Mouse (Mus musculus) limb, embryonic 14.5 days (tissue): ENCODE measurements around the gene Ufc1. TPM values are rescaled to one million over a fixed set of nuclear protein-coding genes. Genes with fewer than 3 reads are reported as not detected.
"Not testable (repeated sequence)": the region's sequence is repeated elsewhere in the genome, so short reads cannot be mapped to it uniquely, and the experiment has no call there.

Experiments used
- ATAC-seq: fragments of 200-750 bp; cut with Nextera tagmentation; 2 replicates; pipeline ENCODE4 v1.8.0; 2017; ENCODE audit warnings: low read depth, moderate number of reproducible peaks, moderate TSS enrichment; ENCODE audit not compliant: low FRiP score
- DNase-seq: peaks from one replicate; pipeline ENCODE4 v3.0.0-alpha.2; 2015; ENCODE audit warnings: low spot score
- H3K27ac ChIP-seq: fragments of 300-500 bp; sonication (generic); replicated peaks from 2 replicates; pipeline ENCODE4 v1.5.1; 2014; ENCODE audit warnings: low read depth, mild to moderate bottlenecking, low read length, moderate library complexity, mixed read lengths
- H3K27me3 ChIP-seq: fragments of 300-500 bp; sonication (generic); 2 replicates; pipeline ENCODE4 v1.6.1; 2014; ENCODE audit warnings: low read length, mixed read lengths; ENCODE audit not compliant: control insufficient read depth, insufficient read depth
- H3K36me3 ChIP-seq: fragments of 300-500 bp; sonication (generic); 2 replicates; pipeline ENCODE4 v1.6.1; 2014; ENCODE audit warnings: mild to moderate bottlenecking, low read length, moderate library complexity, mixed read lengths; ENCODE audit not compliant: control insufficient read depth, insufficient read depth
- H3K4me1 ChIP-seq: fragments of 300-500 bp; sonication (generic); 2 replicates; pipeline ENCODE4 v1.6.1; 2014; ENCODE audit warnings: antibody characterized with exemption, low read length, mixed read lengths; ENCODE audit not compliant: control insufficient read depth, insufficient read depth
- H3K4me2 ChIP-seq: fragments of 300-500 bp; sonication (generic); replicated peaks from 2 replicates; pipeline ENCODE4 v1.6.1; 2014; ENCODE audit warnings: low read depth, mild to moderate bottlenecking, low read length, moderate library complexity; ENCODE audit not compliant: severe bottlenecking
- H3K4me3 ChIP-seq: fragments of 300-500 bp; sonication (generic); replicated peaks from 2 replicates; pipeline ENCODE4 v1.5.1; 2014; ENCODE audit warnings: low read length
- H3K9ac ChIP-seq: fragments of 300-500 bp; sonication (generic); 2 replicates; pipeline ENCODE4 v1.6.1; 2014; ENCODE audit warnings: mild to moderate bottlenecking, low read depth, low read length, moderate library complexity; ENCODE audit not compliant: severe bottlenecking
- H3K9me3 ChIP-seq: fragments of 300-500 bp; sonication (generic); 2 replicates; pipeline ENCODE4 v1.6.1; 2016; ENCODE audit warnings: low read length; ENCODE audit not compliant: control insufficient read depth
- POLR2A ChIP-seq: fragments of 200-500 bp; IDR thresholded peaks from 2 replicates; pipeline ENCODE4 v1.8.0; 2012; ENCODE audit warnings: inconsistent platforms, mild to moderate bottlenecking, moderate library complexity, borderline replicate concordance; ENCODE audit not compliant: insufficient read depth, insufficient read length; ENCODE audit errors: extremely low read depth
- WGBS: fragments of 180-500 bp; shearing (Covaris S2); extraction: QIAGEN DNeasy Blood & Tissue Kit; methylation state at CpG from one replicate; pipeline ENCODE4 v1.1.7; 2014; 5-methylcytosine and 5-hydroxymethylcytosine counted together
- polyA plus RNA-seq, 2 experiments: library from polyadenylated mRNA; depleted of rRNA in 1 of 2; stranded (reverse) in 1 of 2; unstranded in 1 of 2; fragments of >200 nt; fragmentation: Nextera tagmentation in 1 of 2; extraction: Ambion mirVana in 1 of 2; gene quantifications; 2 replicates each; pipeline versions ENCODE4 v1.2.1 to v1.2.3; 2012 to 2014

Ufc1 gene
- polyA plus RNA-seq, 2 experiments, result 60.9 to 133 TPM

DNA sequence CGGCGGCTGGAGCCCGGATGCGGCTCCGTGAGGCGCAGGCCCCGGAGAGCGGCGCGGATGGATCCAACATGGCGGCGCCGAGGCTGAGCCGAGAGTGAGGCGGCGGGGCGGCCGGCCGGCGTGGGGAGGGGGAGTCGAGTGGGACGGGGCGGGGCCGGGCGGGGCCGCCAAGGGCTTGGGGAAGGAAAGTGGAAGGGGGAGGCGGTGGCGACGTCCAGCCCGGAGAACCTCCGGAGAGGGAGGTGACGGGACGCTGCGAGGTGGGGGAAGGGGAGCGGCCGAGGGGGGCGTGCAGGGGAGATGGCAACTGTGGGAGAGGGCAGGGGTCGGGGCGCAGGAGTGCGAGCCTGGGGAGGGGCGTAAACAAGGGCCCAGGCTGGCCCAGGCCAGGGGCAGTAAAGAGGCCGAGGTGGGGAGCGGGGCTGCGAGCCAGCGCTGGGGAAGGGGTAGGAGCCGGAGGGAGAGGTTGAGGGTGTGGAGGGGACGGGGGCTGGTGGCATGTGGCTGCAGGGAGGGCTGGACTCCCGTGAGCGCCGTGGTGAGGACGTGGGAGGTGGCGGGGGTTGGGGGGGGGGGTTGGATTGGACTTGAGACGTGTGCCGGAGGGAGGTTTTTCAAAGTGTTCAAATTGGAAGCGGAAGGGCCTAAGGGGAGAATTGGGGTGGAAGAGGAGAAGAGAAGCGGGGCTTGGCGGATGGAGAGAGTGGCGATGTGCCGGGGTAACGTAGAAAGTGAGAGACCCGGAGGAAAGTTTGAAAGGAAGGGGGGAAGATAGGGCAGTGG, 34.8 kb upstream of the Ufc1 start:
- Histone ChIP-seq H3K4me3 (peak overlapping the region; percentile 62), H3K36me3 (peaks cover 4% of the 10 kb centered on the region; the same call in 1 of the 2 replicates), H3K9me3 (no peaks in the 10 kb centered on the region), H3K27ac (peak overlapping the region; percentile 99), H3K4me1 (peaks cover 20% of the 10 kb centered on the region), H3K4me2 (peak overlapping the region; percentile 94), H3K9ac (peak overlapping the region; percentile 94), H3K27me3 (no peaks in the 10 kb centered on the region)
- peak; percentile 92 for ATAC-seq
- WGBS, result 2% methylated on average over 45 of the region's 61 CpGs
- TF ChIP-seq POLR2A, result peak; percentile 35; the same call in 1 of the 2 replicates
- peak; percentile 83 for DNase-seq

DNA sequence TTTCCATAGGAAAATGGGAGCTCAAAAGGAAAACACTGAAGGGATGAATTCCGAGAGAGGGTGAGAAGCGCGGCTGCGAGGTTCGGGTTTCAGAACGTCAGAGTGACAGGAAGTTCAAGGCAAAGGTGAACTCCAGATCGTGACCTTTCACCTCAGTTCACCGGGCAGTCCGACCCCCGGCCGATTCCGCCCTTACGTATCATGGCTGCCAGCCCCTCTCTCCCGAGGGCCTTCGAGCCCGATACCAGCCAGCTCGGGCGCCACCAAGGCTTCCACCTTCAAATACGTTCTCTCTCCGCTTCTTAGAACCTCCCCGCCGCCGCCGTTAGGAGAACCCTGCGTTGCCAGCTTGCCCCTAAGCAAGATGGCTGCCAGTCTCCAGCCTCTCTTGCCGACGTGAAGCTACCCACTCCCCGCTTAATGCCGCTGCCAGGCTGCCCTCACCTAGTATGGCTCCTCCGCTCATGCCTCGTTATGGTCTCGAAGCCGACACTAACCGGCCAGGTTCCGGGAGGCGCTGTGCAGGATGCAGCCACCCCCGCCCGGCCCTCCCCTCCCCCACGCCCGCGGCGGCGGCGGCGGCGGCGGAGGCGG, 34.1 kb upstream of the Ufc1 start, which contains the start of gene Dedd:
Gene Dedd (plus strand): TSS at position 307 of the 594 bp plus-strand sequence.
- H3K27me3 ChIP-seq, result no peaks in the 10 kb centered on the region
- H3K9ac ChIP-seq, result peak within 1 kb of the TSS; percentile 94
- H3K36me3 ChIP-seq, result no peaks in the 10 kb centered on the region
- H3K4me3 ChIP-seq, result peak within 1 kb of the TSS; percentile 62
- DNase-seq (peak; percentile 94), ATAC-seq (peak; percentile 92)
- TF ChIP-seq POLR2A, result peak; percentile 55; the same call in 1 of the 2 replicates
- H3K4me1 ChIP-seq, result peaks cover 20% of the 10 kb centered on the region
- 1% methylated on average over 35 of the region's 48 CpGs for WGBS
- peak within 1 kb of the TSS; percentile 99 for H3K27ac ChIP-seq
- H3K4me2 ChIP-seq, result peak within 1 kb of the TSS; percentile 94
- H3K9me3 ChIP-seq, result no peaks in the 10 kb centered on the region

DNA sequence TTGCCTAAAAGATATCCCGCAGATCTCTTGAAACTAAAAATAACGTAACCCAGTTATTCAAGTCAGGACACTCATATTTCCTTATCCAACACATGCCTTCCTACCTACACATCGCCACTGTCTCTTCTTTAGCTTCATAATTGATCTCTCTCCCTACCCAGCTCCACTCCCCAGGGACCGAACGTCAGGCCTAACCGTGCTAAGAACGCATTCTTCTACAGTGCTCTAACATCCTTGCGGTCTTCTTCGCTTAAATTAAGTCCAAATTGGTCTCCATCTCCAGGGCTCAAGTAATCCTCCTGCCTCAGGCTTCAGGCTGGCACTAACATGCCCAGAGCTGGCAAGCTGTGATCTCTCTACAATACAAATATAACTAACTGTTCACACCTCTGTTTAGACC, 33.4 kb upstream of the Ufc1 start:
- Histone ChIP-seq H3K36me3 (no peaks in the 10 kb centered on the region), H3K9me3 (no peaks in the 10 kb centered on the region), H3K9ac (peak overlapping the region; percentile 94), H3K4me2 (peak overlapping the region; percentile 94), H3K27ac (peak overlapping the region; percentile 99), H3K27me3 (no peaks in the 10 kb centered on the region), H3K4me3 (peak overlapping the region; percentile 62), H3K4me1 (peaks cover 20% of the 10 kb centered on the region)
- 32% methylated on average over 9 of the region's 9 CpGs for WGBS
- ATAC-seq (no peak), DNase-seq (peak; percentile 40)
- no peak for TF ChIP-seq POLR2A

DNA sequence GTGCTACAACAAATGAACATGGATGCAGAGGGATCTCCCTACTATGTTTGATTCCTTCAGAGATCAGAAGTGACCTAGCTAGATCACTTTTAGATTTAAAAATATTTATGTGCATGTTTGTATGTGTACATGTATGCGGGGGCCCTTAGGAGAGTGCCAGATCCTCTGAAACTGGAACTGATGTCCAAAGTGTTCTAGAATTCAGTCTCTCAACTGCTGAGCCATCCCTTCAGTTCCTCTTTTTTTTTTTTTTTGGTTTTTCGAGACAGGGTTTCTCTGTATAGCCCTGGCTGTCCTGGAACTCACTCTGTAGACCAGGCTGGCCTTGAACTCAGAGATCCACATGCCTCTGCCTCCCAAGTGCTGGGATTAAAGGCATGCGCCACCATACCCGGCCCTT, 31.8 kb upstream of the Ufc1 start:
- H3K36me3 ChIP-seq, ATAC-seq, H3K9me3 ChIP-seq, H3K27me3 ChIP-seq, H3K27ac ChIP-seq, H3K4me2 ChIP-seq, H3K4me3 ChIP-seq, DNase-seq, H3K9ac ChIP-seq: not testable (repeated sequence)
- peaks cover 20% of the 10 kb centered on the region for H3K4me1 ChIP-seq
- 89% methylated on average over 4 of the region's 4 CpGs for WGBS

DNA sequence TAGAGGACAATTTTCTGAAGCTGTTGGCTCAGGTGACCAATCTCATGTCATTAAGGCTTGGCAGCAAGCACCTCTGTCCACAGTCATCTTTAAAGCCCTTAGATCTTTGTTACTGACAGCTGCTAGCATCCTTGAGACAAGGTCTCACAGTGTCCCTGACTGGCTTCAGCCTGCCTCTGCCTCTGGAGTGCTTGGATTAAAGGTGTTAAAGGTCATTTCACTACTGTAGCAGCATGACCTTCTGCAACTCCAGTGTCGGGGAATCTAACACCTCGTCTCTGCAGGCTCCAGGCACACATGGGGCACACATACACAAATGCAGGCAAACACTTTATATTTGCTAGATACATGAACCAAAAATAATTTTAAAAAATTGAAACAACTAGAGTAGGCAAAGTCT, 30.7 kb upstream of the Ufc1 start:
- no peak for TF ChIP-seq POLR2A
- ATAC-seq (no peak), DNase-seq (no peak)
- H3K27ac ChIP-seq, result no peak overlapping the region
- H3K36me3 ChIP-seq, result no peaks in the 10 kb centered on the region
- H3K4me3 ChIP-seq, result no peak overlapping the region
- 77% methylated on average over 2 of the region's 2 CpGs for WGBS
- H3K9ac ChIP-seq, result no peak overlapping the region
- no peak overlapping the region for H3K4me2 ChIP-seq
- peaks cover 12% of the 10 kb centered on the region for H3K4me1 ChIP-seq
- H3K27me3 ChIP-seq, result no peaks in the 10 kb centered on the region
- no peaks in the 10 kb centered on the region for H3K9me3 ChIP-seq
